ENCODE assay signal across 18 mouse cellular contexts in the genomic region with DNA sequence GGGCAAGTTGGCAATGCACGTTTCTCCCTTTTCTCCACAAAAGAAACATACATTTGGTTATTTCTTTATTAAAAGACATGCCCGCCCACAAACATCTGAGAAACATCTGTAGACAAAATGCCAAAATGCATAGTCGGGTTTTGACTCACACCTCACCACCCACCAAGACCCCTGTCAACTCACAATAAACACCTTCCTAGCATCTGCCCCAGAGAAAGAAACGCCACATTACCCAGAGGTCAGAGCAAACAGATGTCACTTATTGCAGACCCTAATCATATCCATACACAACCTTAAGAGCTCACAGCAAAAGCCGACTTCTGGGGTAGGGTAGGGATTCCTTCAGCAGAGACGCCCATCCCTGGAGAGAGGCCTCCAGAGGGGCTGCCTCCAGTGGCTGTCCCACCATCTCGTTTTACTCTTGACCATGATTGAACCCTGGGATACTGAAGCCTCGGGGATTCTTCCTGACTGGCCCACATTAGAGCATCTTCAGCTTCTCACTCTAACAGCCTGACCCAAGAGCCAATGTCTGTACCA.
DNase-seq lines count a peak whose midpoint lies in the region; ATAC-seq lines count a peak whose summit lies in the region.
"Had no signal": no experiment of that assay in that cellular context is flagged by ENCODE, and none has a peak within 500 bp of the region (broad histone marks: within the 10 kb centered on the region; RNA-seq: fewer than 3 reads in every experiment).

No protein-coding gene starts in this region.

- ATAC-seq in embryonic facial prominence, embryonic 11.5 days (replicated peaks; ENCODE audit: insufficient number of reproducible peaks, low FRiP score, low TSS enrichment, low read depth) = no peak
- peak; percentile 24; the same call in 1 of the 2 replicates for ATAC-seq in limb, embryonic 13.5 days (ENCODE audit: low FRiP score, low read depth)
- ATAC-seq: forebrain, embryonic 15.5 days; hindbrain, embryonic 16.5 days had no signal

- no peak overlapping the region for H3K9ac ChIP-seq in embryonic facial prominence, embryonic 11.5 days (replicated peaks; ENCODE audit: low read length)
- H3K9ac ChIP-seq in limb, embryonic 13.5 days = no peak overlapping the region
- H3K9ac ChIP-seq: forebrain, embryonic 15.5 days; heart, embryonic 12.5 days; hindbrain, embryonic 12.5 days had no signal

- no peaks in the 10 kb centered on the region for H3K27me3 ChIP-seq in embryonic facial prominence, embryonic 10.5 days (replicated peaks; ENCODE audit: low read depth, poor library complexity, severe bottlenecking)
- H3K27me3 ChIP-seq in embryonic facial prominence, embryonic 11.5 days (ENCODE audit: control insufficient read depth, insufficient read depth, low read length) = no peaks in the 10 kb centered on the region
- H3K27me3 ChIP-seq in limb, embryonic 13.5 days = no peaks in the 10 kb centered on the region
- H3K27me3 ChIP-seq: forebrain, embryonic 15.5 days; hindbrain, embryonic 12.5 days had no signal

- H3K9me3 ChIP-seq in embryonic facial prominence, embryonic 10.5 days = no peaks in the 10 kb centered on the region
- no peaks in the 10 kb centered on the region for H3K9me3 ChIP-seq in embryonic facial prominence, embryonic 11.5 days (replicated peaks; ENCODE audit: control insufficient read depth, low read length)
- H3K9me3 ChIP-seq in limb, embryonic 13.5 days = no peaks in the 10 kb centered on the region
- H3K9me3 ChIP-seq: forebrain, embryonic 15.5 days; heart, embryonic 12.5 days; hindbrain, embryonic 12.5 days had no signal

- DNase-seq in embryonic facial prominence, embryonic 10.5 days (ENCODE audit: low spot score) = peak; percentile 12
- peak; percentile 15 for DNase-seq in embryonic facial prominence, embryonic 11.5 days (ENCODE audit: low spot score)
- DNase-seq in forelimb bud, embryonic 11.5 days (ENCODE audit: low read depth, low spot score) = peak; percentile 88
- no peak for DNase-seq in cerebellum, adult 9-10 months
- DNase-seq in T-cell, adult 2 months (ENCODE audit: low spot score) = no peak
- no peak for DNase-seq in urinary bladder, adult 18-20 months (ENCODE audit: low spot score in 2 of 2)
- DNase-seq: adrenal gland, adult 8-10 months; cerebellum, adult 11-12 months; cerebellum, adult 9-11 months; cerebellum, postnatal 36 days; gastrocnemius, postnatal 14 days; heart, postnatal 36 days; kidney, adult 11 months had no signal

- no peaks in the 10 kb centered on the region for H3K36me3 ChIP-seq in embryonic facial prominence, embryonic 10.5 days (replicated peaks)
- no peaks in the 10 kb centered on the region for H3K36me3 ChIP-seq in embryonic facial prominence, embryonic 11.5 days (replicated peaks; ENCODE audit: control insufficient read depth, insufficient read depth, low read depth, low read length)
- H3K36me3 ChIP-seq in limb, embryonic 13.5 days = no peaks in the 10 kb centered on the region
- H3K36me3 ChIP-seq: forebrain, embryonic 15.5 days; heart, embryonic 12.5 days; hindbrain, embryonic 12.5 days had no signal

- H3K4me2 ChIP-seq in embryonic facial prominence, embryonic 11.5 days (ENCODE audit: low read depth, low read length) = no peak overlapping the region
- H3K4me2 ChIP-seq in limb, embryonic 13.5 days (replicated peaks) = no peak overlapping the region
- H3K4me2 ChIP-seq: forebrain, embryonic 15.5 days; heart, embryonic 12.5 days; hindbrain, embryonic 12.5 days had no signal

- no peak overlapping the region for H3K27ac ChIP-seq in embryonic facial prominence, embryonic 10.5 days (replicated peaks)
- no peak overlapping the region for H3K27ac ChIP-seq in embryonic facial prominence, embryonic 11.5 days (replicated peaks; ENCODE audit: low read depth, low read length)
- no peak overlapping the region for H3K27ac ChIP-seq in limb, embryonic 13.5 days
- H3K27ac ChIP-seq: forebrain, embryonic 15.5 days; hindbrain, embryonic 12.5 days had no signal

- peaks cover 6% of the 10 kb centered on the region for H3K4me1 ChIP-seq in embryonic facial prominence, embryonic 10.5 days
- no peaks in the 10 kb centered on the region for H3K4me1 ChIP-seq in embryonic facial prominence, embryonic 11.5 days (ENCODE audit: control insufficient read depth, insufficient read depth, low read length)
- H3K4me1 ChIP-seq in limb, embryonic 13.5 days = peaks cover 6% of the 10 kb centered on the region; the same call in 1 of the 2 replicates
- H3K4me1 ChIP-seq: forebrain, embryonic 15.5 days; heart, embryonic 12.5 days; hindbrain, embryonic 12.5 days had no signal

- H3K4me3 ChIP-seq in embryonic facial prominence, embryonic 10.5 days = no peak overlapping the region
- H3K4me3 ChIP-seq in embryonic facial prominence, embryonic 11.5 days (ENCODE audit: low read depth, low read length) = no peak overlapping the region
- H3K4me3 ChIP-seq in limb, embryonic 13.5 days = no peak overlapping the region
- H3K4me3 ChIP-seq: forebrain, embryonic 15.5 days; heart, embryonic 12.5 days; hindbrain, embryonic 12.5 days had no signal

- 55% methylated on average over 8 of the region's 8 CpGs for WGBS in embryonic facial prominence, embryonic 10.5 days
- 37% methylated on average over 8 of the region's 8 CpGs for WGBS in embryonic facial prominence, embryonic 11.5 days
- WGBS in limb, embryonic 13.5 days = 19% methylated on average over 8 of the region's 8 CpGs

Comparison
In these comparisons a context has a peak if more than half of its experiments do, and no peak if none do; other contexts are left out.
1. DNase-seq: peak in embryonic facial prominence, embryonic 10.5 days (single experiment), embryonic facial prominence, embryonic 11.5 days (single experiment) and forelimb bud, embryonic 11.5 days (single experiment); none in cerebellum, adult 9-10 months (single experiment), T-cell, adult 2 months (single experiment) and urinary bladder, adult 18-20 months (0 of 2).